Mouse (Mus musculus): ENCODE results near the gene Slc25a10.

DNA sequence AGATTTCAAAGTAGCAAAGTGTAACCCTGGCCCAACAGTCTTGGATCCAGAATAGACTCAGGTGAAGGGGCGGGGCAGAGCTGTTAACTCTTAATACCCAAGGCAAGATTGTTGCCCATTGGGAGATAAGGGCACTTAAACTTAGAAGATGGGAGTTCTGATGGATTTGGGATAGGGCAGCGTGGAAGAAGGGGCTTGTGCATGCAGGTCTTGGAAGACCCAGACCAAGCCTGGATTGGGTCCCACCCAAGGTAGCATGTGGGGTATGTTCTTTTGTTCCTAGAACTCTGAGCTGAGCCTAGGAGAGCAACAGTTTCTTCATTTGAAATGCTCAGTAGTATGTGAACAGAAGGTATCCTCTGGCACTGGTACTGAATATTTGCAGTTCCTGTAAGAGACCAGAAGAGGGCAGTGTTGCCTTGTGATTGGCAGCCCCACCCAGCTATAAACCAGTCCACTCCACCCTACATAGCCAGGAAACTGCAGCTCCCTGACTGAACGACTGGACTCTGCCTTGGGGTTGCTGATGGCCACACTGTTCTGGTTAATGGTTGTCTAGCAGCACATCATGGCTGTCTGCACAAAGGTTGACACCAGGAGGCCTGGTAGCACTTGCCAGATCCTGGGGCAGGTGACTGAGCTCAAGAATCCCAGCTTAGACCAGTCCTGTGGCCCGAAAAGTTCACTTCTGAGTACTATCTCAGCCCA lies 2.4 kb upstream of the Slc25a10 start:
- TF ChIP-seq POLR2A (IDR thresholded peaks at IDR 0.05; ENCODE audit: borderline replicate concordance, extremely low read depth, insufficient read depth, insufficient read length, poor library complexity, severe bottlenecking) (no peak), CTCF (IDR thresholded peaks at IDR 0.05; ENCODE audit: borderline replicate concordance, extremely low read depth, insufficient read depth, insufficient read length) (peak; percentile 88)
